Mouse (Mus musculus) heart, postnatal 25 days (tissue): ENCODE measurements around the gene St13. TPM values are rescaled to one million over a fixed set of nuclear protein-coding genes. Genes with fewer than 3 reads are reported as not detected.

Experiments
- DNase-seq: peaks from one replicate; pipeline ENCODE4 v3.0.0; 2022; ENCODE audit warnings: low spot score
- intact Hi-C: fragments of 180-260 bp; cut with DNase I; formaldehyde crosslinking; loops from one replicate; pipeline ENCODE4 v1.15.1; 2025
- total RNA-seq, 2 experiments: library from RNA; stranded (reverse); gene quantifications; 2 replicates each; pipeline ENCODE4 v1.2.3; 2021

Gene St13
- total RNA-seq, 2 experiments from 2014 or later: 86.0 to 108 TPM

- intact Hi-C loops: no loop called here
- no peak for DNase-seq
Measured at GRCm38 (mm10) chr15:81329721-81330369, 70.0 kb downstream of the St13 start.

GRCm38 (mm10) chr15:81327501-81327900 is 72.4 kb downstream of the St13 start:
- intact Hi-C loops: no loop called here
- DNase-seq: no peak

- DNase-seq: no peak
- intact Hi-C loops: no loop called here
Measured at GRCm38 (mm10) chr15:81324979-81325378, 74.9 kb downstream of the St13 start.

GRCm38 (mm10) chr15:81320137-81320536 is 79.7 kb downstream of the St13 start:
- no peak for DNase-seq
- intact Hi-C loops: no loop called here

- DNase-seq: no peak
- intact Hi-C loops: no loop called here
Measured at GRCm38 (mm10) chr15:81319462-81319861, 80.4 kb downstream of the St13 start.

GRCm38 (mm10) chr15:81313928-81314327 is 85.9 kb downstream of the St13 start:
- intact Hi-C loops: no loop called here
- no peak for DNase-seq

Other genes starting within 250 kb of the St13 start
- gene Mrtfa, start 209.3 kb downstream of the St13 start, total RNA-seq: 1 to 10 TPM; 8.2 to 9.1 TPM
- not detected for gene Mchr1, start 164.6 kb downstream of the St13 start, total RNA-seq
- gene Slc25a17, start 39.3 kb downstream of the St13 start, total RNA-seq: 10 to 100 TPM; 17.2 to 17.8 TPM
- gene Xpnpep3, start 61 bp upstream of the St13 start, total RNA-seq: 10 to 100 TPM; 10.2 to 12.6 TPM
- gene Dnajb7, start 8.2 kb upstream of the St13 start, total RNA-seq: not detected
- gene Rbx1, start 66.2 kb upstream of the St13 start, total RNA-seq: 100 to 1,000 TPM; 116 to 128 TPM
- gene Ep300, start 185.3 kb upstream of the St13 start, total RNA-seq: 10 to 100 TPM; 35.4 to 51.9 TPM